Mouse (Mus musculus) kidney, postnatal 0 days (tissue): Measurements from ENCODE around the gene Mdp1. TPM values are rescaled to one million over a fixed set of nuclear protein-coding genes. Genes with fewer than 3 reads are reported as not detected.
A peak's percentile ranks its signal among the peaks of the same experiment; 100 is the strongest.

Source experiments
- ATAC-seq: fragments of 200-750 bp; cut with Nextera tagmentation; replicated peaks from 2 replicates; pipeline ENCODE4 v1.8.0; 2017; ENCODE audit warnings: low read depth, moderate number of reproducible peaks, moderate TSS enrichment, moderate library complexity; ENCODE audit not compliant: low FRiP score
- DNase-seq: peaks from one replicate; pipeline ENCODE4 v3.0.0-alpha.2; 2016; ENCODE audit warnings: low spot score
- H3K27ac ChIP-seq: fragments of 300-500 bp; sonication (generic); 2 replicates; pipeline ENCODE4 v1.5.1; 2014; ENCODE audit warnings: mild to moderate bottlenecking
- H3K27me3 ChIP-seq: fragments of 300-500 bp; sonication (generic); 2 replicates; pipeline ENCODE4 v1.6.1; 2014; ENCODE audit warnings: low read length, mixed read lengths; ENCODE audit not compliant: insufficient read depth
- H3K36me3 ChIP-seq: fragments of 300-500 bp; sonication (generic); 2 replicates; pipeline ENCODE4 v1.6.1; 2014; ENCODE audit warnings: low read length, mixed read lengths; ENCODE audit not compliant: insufficient read depth
- H3K4me1 ChIP-seq: fragments of 300-500 bp; sonication (generic); replicated peaks from 2 replicates; pipeline ENCODE4 v1.6.1; 2014; ENCODE audit warnings: antibody characterized with exemption, low read length, mixed read lengths; ENCODE audit not compliant: insufficient read depth
- H3K4me2 ChIP-seq: fragments of 300-500 bp; sonication (generic); 2 replicates; pipeline ENCODE4 v1.6.1; 2014; ENCODE audit warnings: mild to moderate bottlenecking, low read length, moderate library complexity, mixed read lengths
- H3K4me3 ChIP-seq: fragments of 300-500 bp; sonication (generic); replicated peaks from 2 replicates; pipeline ENCODE4 v1.5.1; 2014; ENCODE audit warnings: low read depth, low read length
- H3K9ac ChIP-seq: fragments of 300-500 bp; sonication (generic); 2 replicates; pipeline ENCODE4 v1.6.1; 2014; ENCODE audit warnings: low read depth, low read length
- H3K9me3 ChIP-seq: fragments of 300-500 bp; sonication (generic); replicated peaks from 2 replicates; pipeline ENCODE4 v1.6.1; 2016; ENCODE audit warnings: low read length, inconsistent platforms, mixed read lengths
- CTCF ChIP-seq: IDR thresholded peaks from 2 replicates; pipeline ENCODE4 v1.5.1; 2016; ENCODE audit warnings: antibody characterized with exemption, low read depth, mild to moderate bottlenecking, moderate library complexity
- WGBS: fragments of 180-500 bp; shearing (Covaris S2); extraction: QIAGEN DNeasy Blood & Tissue Kit; methylation state at CpG from one replicate; pipeline ENCODE4 v1.1.7; 2014; 5-methylcytosine and 5-hydroxymethylcytosine counted together
- polyA plus RNA-seq: library from polyadenylated mRNA; unstranded; fragments of >200 nt; fragmentation: Nextera tagmentation; extraction: Ambion mirVana; gene quantifications from 2 replicates; pipeline ENCODE4 v1.2.1, GENCODE M21; 2015

The Mdp1 gene
- 48.8 and 56.0 TPM in 2 replicates for polyA plus RNA-seq

DNA sequence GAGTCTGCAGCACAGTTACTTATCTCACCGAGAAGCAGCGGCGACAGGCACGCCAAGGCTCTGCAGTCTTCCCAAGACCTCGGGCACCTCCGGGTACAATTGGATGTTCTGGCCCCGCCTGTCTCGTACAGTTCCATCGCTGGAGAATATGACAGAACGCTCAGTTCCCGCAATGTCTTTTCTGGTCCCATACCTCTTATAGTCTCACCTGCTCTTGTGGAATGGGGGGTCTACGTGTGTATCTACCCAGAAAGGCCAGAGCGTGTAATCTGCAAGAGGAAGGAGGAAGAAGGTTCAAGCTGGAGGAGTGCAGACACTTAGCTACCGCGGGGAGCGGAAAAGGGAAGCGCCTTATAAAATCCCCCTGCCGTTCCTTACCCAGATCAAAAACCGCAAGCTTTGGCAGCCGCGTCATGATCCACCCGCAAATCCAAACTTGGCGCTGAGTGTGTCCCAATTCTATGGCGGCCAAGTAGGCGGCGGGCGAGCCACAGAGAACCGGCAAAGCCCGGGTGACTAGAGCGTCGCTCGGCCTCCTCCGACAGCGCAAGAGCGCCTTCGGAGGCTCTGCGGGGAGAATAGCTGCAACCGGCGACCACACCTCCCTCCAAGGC is at the start of gene Mdp1:
Gene Mdp1 (minus strand): TSS at position 549 of the 614 bp plus-strand sequence.
- H3K36me3 ChIP-seq, result peaks cover 14% of the 10 kb centered on the region; the same call in 1 of the 2 replicates
- peak; percentile 88 for ATAC-seq
- H3K4me1 ChIP-seq, result 0 out of 2 replicates have a peak, but pooled peaks cover 3% of the 10 kb centered on the region
- peak within 1 kb of the TSS; percentile 60; the same call in 1 of the 2 replicates for H3K27ac ChIP-seq
- H3K9ac ChIP-seq, result peak within 1 kb of the TSS; percentile 77
- peak; percentile 57 for TF ChIP-seq CTCF
- peak within 1 kb of the TSS; percentile 53 for H3K4me2 ChIP-seq
- whole genome bisulfite sequencing, result under 1% methylated on average over 39 of the region's 39 CpGs
- peak within 1 kb of the TSS; percentile 72 for H3K4me3 ChIP-seq
- DNase-seq, result peak; percentile 95
- H3K9me3 ChIP-seq, result no peaks in the 10 kb centered on the region
- H3K27me3 ChIP-seq, result no peaks in the 10 kb centered on the region

DNA sequence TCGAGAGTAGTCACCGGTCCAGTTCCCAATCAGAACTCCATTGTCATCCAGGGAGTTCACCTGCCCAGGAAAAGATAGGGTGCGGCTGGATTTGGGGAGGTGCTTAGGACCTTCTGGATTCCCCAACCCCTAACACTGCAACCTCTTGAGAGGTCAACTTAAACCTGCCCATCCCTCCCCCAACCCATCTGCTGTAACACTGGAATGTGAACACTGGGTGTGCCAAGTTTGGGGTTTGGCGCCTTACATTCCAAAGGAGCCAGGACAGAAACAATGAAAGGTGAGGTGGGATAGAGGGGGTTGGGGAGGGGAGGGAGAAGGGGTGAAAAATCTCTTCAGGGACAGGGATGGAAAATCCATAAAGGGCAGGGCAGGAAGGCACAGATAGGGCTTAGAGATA is 49.2 kb upstream of the Mdp1 start:
- H3K4me1 ChIP-seq, result 0 out of 2 replicates have a peak, but pooled peaks cover 6% of the 10 kb centered on the region
- TF ChIP-seq CTCF, result no peak
- no peak overlapping the region for H3K9ac ChIP-seq
- WGBS, result 83% methylated on average over 4 of the region's 4 CpGs
- no peak overlapping the region for H3K4me3 ChIP-seq
- ATAC-seq (no peak), DNase-seq (no peak)
- no peaks in the 10 kb centered on the region for H3K36me3 ChIP-seq
- H3K27me3 ChIP-seq, result 0 out of 2 replicates have a peak, but pooled peaks cover 7% of the 10 kb centered on the region
- no peaks in the 10 kb centered on the region for H3K9me3 ChIP-seq
- no peak overlapping the region for H3K27ac ChIP-seq
- H3K4me2 ChIP-seq, result no peak overlapping the region

DNA sequence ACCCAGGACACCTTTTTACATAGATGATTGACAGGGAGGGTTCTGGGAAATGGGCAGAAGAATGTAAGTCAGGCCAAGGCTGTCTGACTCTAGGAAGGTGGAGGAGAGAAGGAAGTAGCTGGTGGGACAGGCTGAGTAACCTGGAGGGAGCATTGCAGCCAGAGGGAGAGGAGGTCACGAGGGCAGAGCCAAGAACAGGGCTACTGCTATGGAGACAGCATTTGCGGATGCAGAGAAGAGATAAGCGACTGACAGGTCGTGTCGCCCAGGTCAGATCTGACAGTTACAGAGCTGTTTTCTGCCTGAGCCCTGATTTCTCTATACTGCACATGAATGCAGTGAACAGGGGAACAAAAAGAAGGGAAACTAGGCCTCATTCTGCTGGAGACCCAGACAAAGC is 47.1 kb upstream of the Mdp1 start:
- no peak overlapping the region for H3K27ac ChIP-seq
- no peak for ATAC-seq
- no peak overlapping the region for H3K9ac ChIP-seq
- 85% methylated on average over 5 of the region's 5 CpGs for WGBS
- no peaks in the 10 kb centered on the region for H3K9me3 ChIP-seq
- 0 out of 2 replicates have a peak, but pooled peaks cover 5% of the 10 kb centered on the region for H3K27me3 ChIP-seq
- no peak overlapping the region for H3K4me2 ChIP-seq
- no peaks in the 10 kb centered on the region for H3K36me3 ChIP-seq
- H3K4me3 ChIP-seq, result no peak overlapping the region
- no peak for TF ChIP-seq CTCF
- H3K4me1 ChIP-seq, result no peaks in the 10 kb centered on the region
- no peak for DNase-seq

DNA sequence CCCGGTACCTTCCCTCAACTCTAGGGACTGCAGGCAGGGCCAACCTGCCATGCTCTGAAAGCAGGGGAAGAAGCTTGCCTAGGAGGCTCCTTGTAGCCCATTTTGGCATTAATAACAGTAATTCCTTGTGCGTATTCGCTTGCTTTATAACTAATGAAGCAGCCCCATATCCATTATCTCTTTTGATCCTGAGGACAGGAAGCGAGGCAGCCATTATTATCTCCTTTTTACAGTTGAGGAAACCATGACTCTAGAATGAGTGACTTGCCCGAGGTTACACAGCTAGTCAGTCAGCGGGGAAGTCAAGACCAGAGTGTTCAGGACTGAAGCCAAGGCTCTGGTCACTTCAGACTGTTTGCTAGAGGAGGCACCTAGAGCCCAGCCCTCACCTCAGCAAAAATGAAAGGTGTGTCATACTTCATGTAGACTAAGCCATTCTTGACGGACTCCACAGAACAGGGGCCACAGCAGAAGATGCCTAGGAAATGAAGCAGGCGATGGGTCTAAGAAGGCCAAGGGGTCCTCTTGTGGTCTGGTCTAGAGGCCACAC is 45.8 kb upstream of the Mdp1 start:
- ATAC-seq (no peak), DNase-seq (no peak)
- WGBS, result 88% methylated on average over 8 of the region's 8 CpGs
- H3K4me1 ChIP-seq, result no peaks in the 10 kb centered on the region
- no peak overlapping the region for H3K4me2 ChIP-seq
- no peak overlapping the region for H3K27ac ChIP-seq
- TF ChIP-seq CTCF, result no peak
- H3K27me3 ChIP-seq, result no peaks in the 10 kb centered on the region
- H3K9ac ChIP-seq, result no peak overlapping the region
- H3K4me3 ChIP-seq, result no peak overlapping the region
- no peaks in the 10 kb centered on the region for H3K36me3 ChIP-seq
- no peaks in the 10 kb centered on the region for H3K9me3 ChIP-seq

DNA sequence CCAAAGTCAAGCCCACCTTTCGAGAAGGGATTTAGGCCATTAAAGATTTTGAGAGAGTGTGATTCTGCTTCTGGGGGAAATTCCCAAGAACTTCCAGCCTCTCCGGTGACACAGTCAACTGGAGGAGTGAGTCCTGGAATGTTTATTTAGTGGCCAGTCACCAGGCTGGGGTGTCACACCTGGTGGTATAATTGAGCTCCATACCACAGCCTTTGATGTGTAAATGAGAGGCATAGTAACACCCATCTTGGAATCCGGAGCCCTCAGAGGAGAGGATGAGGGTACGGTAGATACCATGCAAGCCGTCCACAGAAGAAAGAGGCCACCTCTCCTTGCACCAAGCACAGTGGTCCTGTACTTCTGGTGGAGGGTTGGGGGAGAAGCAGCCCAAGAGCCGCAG is 42.5 kb upstream of the Mdp1 start:
- no peak overlapping the region for H3K4me2 ChIP-seq
- ATAC-seq (no peak), DNase-seq (no peak)
- H3K9ac ChIP-seq, result no peak overlapping the region
- 41% methylated on average over 6 of the region's 6 CpGs for WGBS
- no peak for TF ChIP-seq CTCF
- no peaks in the 10 kb centered on the region for H3K27me3 ChIP-seq
- no peak overlapping the region for H3K27ac ChIP-seq
- H3K4me1 ChIP-seq, result no peaks in the 10 kb centered on the region; the same call in 1 of the 2 replicates
- no peak overlapping the region for H3K4me3 ChIP-seq
- H3K36me3 ChIP-seq, result no peaks in the 10 kb centered on the region
- H3K9me3 ChIP-seq, result no peaks in the 10 kb centered on the region

DNA sequence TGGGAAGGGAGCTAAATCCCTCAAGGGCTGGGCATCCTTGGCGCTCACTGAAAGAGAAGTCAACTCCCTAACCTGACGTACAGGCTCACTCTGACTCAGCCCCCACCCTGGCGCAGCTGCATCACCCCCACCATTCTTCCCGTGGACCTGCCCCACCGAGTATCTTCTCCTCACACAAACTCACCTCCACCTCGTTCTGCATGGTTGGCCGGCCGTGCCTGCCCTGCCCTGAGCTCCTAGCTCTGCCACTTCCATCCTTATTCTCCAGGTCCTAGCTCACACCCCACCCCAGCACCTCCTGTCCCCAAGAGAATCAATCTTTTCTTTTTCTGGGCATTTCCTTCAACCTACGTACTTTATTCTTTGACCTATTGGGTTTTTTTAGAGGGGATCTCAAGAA is 40.8 kb upstream of the Mdp1 start:
- 0 out of 2 replicates have a peak overlapping the region, but pooled peaks have one; percentile 15 for H3K4me2 ChIP-seq
- H3K36me3 ChIP-seq, result no peaks in the 10 kb centered on the region
- H3K9ac ChIP-seq, result no peak overlapping the region
- no peak for DNase-seq
- no peak for TF ChIP-seq CTCF
- H3K27ac ChIP-seq, result no peak overlapping the region
- no peaks in the 10 kb centered on the region; the same call in 1 of the 2 replicates for H3K4me1 ChIP-seq
- H3K9me3 ChIP-seq, result no peaks in the 10 kb centered on the region
- H3K27me3 ChIP-seq, result no peaks in the 10 kb centered on the region
- peak; percentile 67; the same call in 1 of the 2 replicates for ATAC-seq
- WGBS, result 39% methylated on average over 9 of the region's 9 CpGs
- H3K4me3 ChIP-seq, result no peak overlapping the region
